Mouse (Mus musculus): ENCODE data around the gene Lrtm2. TPM values are rescaled to one million over a fixed set of nuclear protein-coding genes. Genes with fewer than 3 reads are reported as not detected.
A peak's percentile ranks its signal among the peaks of the same experiment; 100 is the strongest.
"Not testable (repeated sequence)": the region's sequence is repeated elsewhere in the genome, so short reads cannot be mapped to it uniquely, and the experiment has no call there.

The Lrtm2 gene
- polyA plus RNA-seq (2015; fragmentation: Nextera tagmentation; extraction: Ambion mirVana): 0.10 and 0.25 TPM in 2 replicates

GRCm38 (mm10) chr6:119330506-119330905 lies at the start of gene Lrtm2:
Gene Lrtm2, minus strand, starts transcription at chr6:119330766.
- H3K9me3 ChIP-seq (replicated peaks): no peaks in the 10 kb centered on the region
- no peak within 1 kb of the TSS for H3K27ac ChIP-seq
- WGBS: under 1% methylated on average over 31 of the region's 31 CpGs
- H3K27me3 ChIP-seq: peaks cover 76% of the 10 kb centered on the region
- peak within 1 kb of the TSS; percentile 68 for H3K4me2 ChIP-seq
- ATAC-seq (replicated peaks; ENCODE audit: insufficient number of reproducible peaks, insufficient read depth, low FRiP score, low read depth): no peak
- H3K4me1 ChIP-seq (replicated peaks): peaks cover 30% of the 10 kb centered on the region
- peak within 1 kb of the TSS; percentile 44 for H3K4me3 ChIP-seq
- H3K9ac ChIP-seq: no peak within 1 kb of the TSS
- no peaks in the 10 kb centered on the region for H3K36me3 ChIP-seq

- H3K9ac ChIP-seq: no peak overlapping the region
- WGBS: 71% methylated on average over 1 of the region's 1 CpGs
- H3K27me3 ChIP-seq: no peaks in the 10 kb centered on the region
- no peak for ATAC-seq (replicated peaks; ENCODE audit: insufficient number of reproducible peaks, insufficient read depth, low FRiP score, low read depth)
- peaks cover 22% of the 10 kb centered on the region for H3K4me1 ChIP-seq (replicated peaks)
- no peaks in the 10 kb centered on the region for H3K9me3 ChIP-seq (replicated peaks)
- H3K27ac ChIP-seq: no peak overlapping the region
- no peaks in the 10 kb centered on the region for H3K36me3 ChIP-seq
- H3K4me2 ChIP-seq: no peak overlapping the region
- H3K4me3 ChIP-seq: no peak overlapping the region
These were observed 48.1 kb upstream of the Lrtm2 start for GRCm38 (mm10) chr6:119378631-119379030.

- H3K36me3 ChIP-seq: no peaks in the 10 kb centered on the region
- WGBS: 15% methylated on average over 2 of the region's 2 CpGs
- H3K9ac ChIP-seq: no peak overlapping the region
- H3K4me1 ChIP-seq (replicated peaks): peaks cover 26% of the 10 kb centered on the region
- no peak overlapping the region for H3K4me2 ChIP-seq
- ATAC-seq (replicated peaks; ENCODE audit: insufficient number of reproducible peaks, insufficient read depth, low FRiP score, low read depth): no peak
- no peaks in the 10 kb centered on the region for H3K27me3 ChIP-seq
- no peaks in the 10 kb centered on the region for H3K9me3 ChIP-seq (replicated peaks)
- H3K4me3 ChIP-seq: no peak overlapping the region
- no peak overlapping the region for H3K27ac ChIP-seq
These were observed 47.0 kb upstream of the Lrtm2 start for GRCm38 (mm10) chr6:119377613-119378012.

DNA sequence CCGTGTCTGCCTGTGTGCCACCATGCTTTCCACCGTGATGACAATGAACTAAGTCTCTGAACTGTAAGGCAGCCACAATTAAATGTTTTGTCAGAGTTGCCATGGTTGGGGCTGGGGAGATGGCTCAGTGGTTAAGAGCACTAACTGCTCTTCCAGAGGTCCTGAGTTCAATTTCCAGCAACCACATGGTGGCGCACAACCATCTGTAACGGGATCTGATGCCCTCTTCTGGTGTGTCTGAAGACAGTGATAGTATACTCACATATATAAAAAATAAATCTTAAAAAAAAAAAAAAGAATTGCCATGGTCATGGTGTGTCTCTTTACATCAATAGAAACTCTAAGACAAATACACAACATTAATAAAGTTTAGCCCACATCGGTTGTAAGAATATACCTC lies 44.5 kb upstream of the Lrtm2 start:
- Histone ChIP-seq H3K4me1 (replicated peaks) (peaks cover 26% of the 10 kb centered on the region), H3K27ac (no peak overlapping the region), H3K9ac (no peak overlapping the region), H3K36me3 (no peaks in the 10 kb centered on the region), H3K27me3 (no peaks in the 10 kb centered on the region), H3K4me2 (no peak overlapping the region), H3K9me3 (replicated peaks) (no peaks in the 10 kb centered on the region), H3K4me3 (no peak overlapping the region)
- no peak for ATAC-seq (replicated peaks; ENCODE audit: insufficient number of reproducible peaks, insufficient read depth, low FRiP score, low read depth)
- 73% methylated on average over 5 of the region's 5 CpGs for WGBS

GRCm38 (mm10) chr6:119373000-119373705 lies 42.6 kb upstream of the Lrtm2 start:
- peaks cover 26% of the 10 kb centered on the region for H3K4me1 ChIP-seq (replicated peaks)
- no peaks in the 10 kb centered on the region for H3K27me3 ChIP-seq
- H3K36me3 ChIP-seq: peaks cover 9% of the 10 kb centered on the region
- ATAC-seq (replicated peaks; ENCODE audit: insufficient number of reproducible peaks, insufficient read depth, low FRiP score, low read depth): no peak
- H3K4me3 ChIP-seq: no peak overlapping the region
- H3K9me3 ChIP-seq (replicated peaks): no peaks in the 10 kb centered on the region
- H3K27ac ChIP-seq: no peak overlapping the region
- H3K9ac ChIP-seq: no peak overlapping the region
- no peak overlapping the region for H3K4me2 ChIP-seq

- Histone ChIP-seq H3K27ac (no peak overlapping the region), H3K4me3 (no peak overlapping the region), H3K9me3 (replicated peaks) (no peaks in the 10 kb centered on the region), H3K4me1 (replicated peaks) (peaks cover 18% of the 10 kb centered on the region), H3K36me3 (peaks cover 11% of the 10 kb centered on the region), H3K27me3 (no peaks in the 10 kb centered on the region), H3K9ac (no peak overlapping the region), H3K4me2 (no peak overlapping the region)
- ATAC-seq (replicated peaks; ENCODE audit: insufficient number of reproducible peaks, insufficient read depth, low FRiP score, low read depth): no peak
- WGBS: 34% methylated on average over 5 of the region's 5 CpGs
These were observed 41.7 kb upstream of the Lrtm2 start for GRCm38 (mm10) chr6:119372237-119372636.

GRCm38 (mm10) chr6:119371624-119372023 lies 41.1 kb upstream of the Lrtm2 start:
- no peaks in the 10 kb centered on the region for H3K27me3 ChIP-seq
- H3K27ac ChIP-seq: no peak overlapping the region
- H3K4me1 ChIP-seq (replicated peaks): peaks cover 13% of the 10 kb centered on the region
- no peak overlapping the region for H3K4me3 ChIP-seq
- peaks cover 11% of the 10 kb centered on the region for H3K36me3 ChIP-seq
- ATAC-seq (replicated peaks; ENCODE audit: insufficient number of reproducible peaks, insufficient read depth, low FRiP score, low read depth): no peak
- no peak overlapping the region for H3K9ac ChIP-seq
- no peaks in the 10 kb centered on the region for H3K9me3 ChIP-seq (replicated peaks)
- H3K4me2 ChIP-seq: no peak overlapping the region

GRCm38 (mm10) chr6:119367382-119367781 lies 36.8 kb upstream of the Lrtm2 start:
- H3K27me3 ChIP-seq: no peaks in the 10 kb centered on the region
- H3K27ac ChIP-seq: no peak overlapping the region
- no peak for ATAC-seq (replicated peaks; ENCODE audit: insufficient number of reproducible peaks, insufficient read depth, low FRiP score, low read depth)
- H3K4me2 ChIP-seq: no peak overlapping the region
- no peak overlapping the region for H3K9ac ChIP-seq
- H3K9me3 ChIP-seq (replicated peaks): no peaks in the 10 kb centered on the region
- WGBS: 56% methylated on average over 2 of the region's 2 CpGs
- no peak overlapping the region for H3K4me3 ChIP-seq
- peaks cover 8% of the 10 kb centered on the region for H3K4me1 ChIP-seq (replicated peaks)
- H3K36me3 ChIP-seq: peaks cover 27% of the 10 kb centered on the region

GRCm38 (mm10) chr6:119366800-119367199 lies 36.2 kb upstream of the Lrtm2 start:
- not testable (repeated sequence) for H3K4me1 ChIP-seq (replicated peaks); H3K27ac ChIP-seq; H3K27me3 ChIP-seq; H3K9me3 ChIP-seq (replicated peaks); H3K4me2 ChIP-seq; H3K4me3 ChIP-seq; ATAC-seq (replicated peaks; ENCODE audit: insufficient number of reproducible peaks, insufficient read depth, low FRiP score, low read depth); H3K9ac ChIP-seq
- WGBS: 70% methylated on average over 4 of the region's 4 CpGs
- peaks cover 28% of the 10 kb centered on the region for H3K36me3 ChIP-seq

DNA sequence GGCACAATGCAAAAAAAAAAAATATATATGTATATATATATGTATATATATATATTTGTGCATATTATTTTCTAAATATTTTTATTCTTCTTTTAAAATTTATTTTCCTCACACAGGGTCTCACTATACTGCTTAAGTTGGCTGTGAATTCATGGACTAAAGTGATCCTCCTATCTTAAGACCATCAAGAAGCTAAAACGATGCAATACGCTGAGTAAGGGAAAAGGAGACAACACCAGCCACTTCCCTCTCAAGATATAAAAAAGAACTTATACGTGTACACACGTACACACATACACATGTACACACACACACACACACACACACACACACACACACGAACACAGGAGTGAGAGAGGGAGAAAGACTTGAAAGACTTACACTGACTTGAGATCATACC lies 33.0 kb upstream of the Lrtm2 start:
- 88% methylated on average over 5 of the region's 5 CpGs for WGBS
- Histone ChIP-seq H3K4me1 (replicated peaks) (0 out of 2 replicates have a peak, but pooled peaks cover 5% of the 10 kb centered on the region), H3K9ac (no peak overlapping the region), H3K4me3 (no peak overlapping the region), H3K9me3 (replicated peaks) (no peaks in the 10 kb centered on the region), H3K27me3 (no peaks in the 10 kb centered on the region), H3K4me2 (no peak overlapping the region), H3K36me3 (peaks cover 38% of the 10 kb centered on the region), H3K27ac (no peak overlapping the region)
- ATAC-seq (replicated peaks; ENCODE audit: insufficient number of reproducible peaks, insufficient read depth, low FRiP score, low read depth): no peak

DNA sequence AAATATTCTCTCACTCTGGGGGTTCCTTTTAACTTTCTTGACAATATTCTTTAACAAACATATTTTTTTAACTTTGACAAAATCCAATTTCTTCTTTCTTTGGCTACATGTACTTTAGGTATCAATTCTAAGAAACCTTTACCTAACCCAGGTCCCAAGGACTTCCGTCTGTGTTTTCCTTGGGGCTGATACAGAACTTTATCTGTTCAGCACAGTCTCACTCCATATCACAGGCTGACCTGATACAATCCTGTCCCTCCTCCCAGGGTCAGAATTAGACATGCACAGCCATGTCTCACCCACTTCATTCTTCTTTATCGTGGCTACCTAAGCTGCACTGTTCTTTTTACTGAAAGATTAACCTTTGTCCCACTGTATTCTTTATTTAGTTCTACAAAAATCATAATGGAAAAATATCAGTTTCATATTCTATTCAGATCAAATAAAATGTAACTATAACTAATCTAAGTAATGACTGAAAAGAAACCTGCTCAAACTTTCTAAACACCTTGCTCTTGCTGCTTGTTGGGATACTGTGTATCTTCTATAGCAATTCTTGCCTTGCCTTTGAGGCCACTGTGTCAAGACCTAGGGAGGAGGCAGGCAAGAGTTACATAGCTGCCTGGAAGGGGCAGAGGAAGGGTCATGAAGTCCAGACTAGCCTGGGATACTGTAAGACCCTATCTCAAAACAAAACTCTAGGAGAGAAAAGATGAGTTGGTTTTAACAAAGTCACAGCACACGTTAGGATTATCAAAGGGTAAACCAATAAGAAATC lies 30.5 kb upstream of the Lrtm2 start:
- 0 out of 2 replicates have a peak, but pooled peaks cover 5% of the 10 kb centered on the region for H3K4me1 ChIP-seq (replicated peaks)
- H3K4me3 ChIP-seq: no peak overlapping the region
- H3K36me3 ChIP-seq: peaks cover 54% of the 10 kb centered on the region
- no peak overlapping the region for H3K9ac ChIP-seq
- no peaks in the 10 kb centered on the region for H3K9me3 ChIP-seq (replicated peaks)
- H3K4me2 ChIP-seq: no peak overlapping the region
- H3K27ac ChIP-seq: no peak overlapping the region
- ATAC-seq (replicated peaks; ENCODE audit: insufficient number of reproducible peaks, insufficient read depth, low FRiP score, low read depth): no peak
- WGBS: 75% methylated on average over 3 of the region's 3 CpGs
- H3K27me3 ChIP-seq: no peaks in the 10 kb centered on the region

DNA sequence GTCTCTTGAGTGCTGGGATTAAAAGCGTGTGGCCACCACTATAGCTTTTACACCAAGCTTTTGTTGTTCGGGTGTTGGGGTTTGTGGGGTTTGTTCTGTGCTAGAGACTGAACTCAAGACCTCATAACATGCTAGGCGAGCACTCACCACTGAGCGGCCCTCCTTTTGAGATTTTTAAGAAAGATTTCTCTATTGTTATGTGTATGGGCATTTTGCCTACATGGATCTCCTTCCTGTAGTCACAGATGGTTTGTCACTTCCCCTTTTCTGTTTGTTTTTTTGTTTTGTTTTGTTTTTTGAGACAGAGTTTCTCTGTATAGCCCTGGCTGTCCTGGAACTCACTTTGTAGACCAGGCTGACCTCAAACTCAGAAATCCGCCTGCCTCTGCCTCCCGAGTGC lies 29.7 kb upstream of the Lrtm2 start:
- H3K27me3 ChIP-seq; H3K27ac ChIP-seq; H3K9me3 ChIP-seq (replicated peaks); ATAC-seq (replicated peaks; ENCODE audit: insufficient number of reproducible peaks, insufficient read depth, low FRiP score, low read depth); H3K4me1 ChIP-seq (replicated peaks); H3K4me3 ChIP-seq; H3K4me2 ChIP-seq; H3K9ac ChIP-seq: not testable (repeated sequence)
- 92% methylated on average over 6 of the region's 6 CpGs for WGBS
- peaks cover 55% of the 10 kb centered on the region for H3K36me3 ChIP-seq

Data from heart, embryonic 15.5 days (tissue).